Mouse (Mus musculus): Measurements from ENCODE around the gene Rgs9bp. TPM values are rescaled to one million over a fixed set of nuclear protein-coding genes. Genes with fewer than 3 reads are reported as not detected.
"Not testable (repeated sequence)": the region's sequence is repeated elsewhere in the genome, so short reads cannot be mapped to it uniquely, and the experiment has no call there.

Gene Rgs9bp
- polyA plus RNA-seq, 1 experiment from 2014 or later = 0.11 TPM

GRCm38 (mm10) chr7:35579849-35580248 lies 5.5 kb downstream of the Rgs9bp start:
- H3K4me3 ChIP-seq = no peak overlapping the region
- no peaks in the 10 kb centered on the region for H3K36me3 ChIP-seq
- no peak for ATAC-seq (ENCODE audit: low FRiP score, low read depth)
- H3K27me3 ChIP-seq = peaks cover 32% of the 10 kb centered on the region
- H3K9ac ChIP-seq (replicated peaks) = no peak overlapping the region
- no peak overlapping the region for H3K4me2 ChIP-seq (replicated peaks)
- peaks cover 8% of the 10 kb centered on the region for H3K4me1 ChIP-seq
- no peaks in the 10 kb centered on the region for H3K9me3 ChIP-seq
- no peak overlapping the region for H3K27ac ChIP-seq (replicated peaks)
- 29% methylated on average over 4 of the region's 4 CpGs for WGBS

- H3K9me3 ChIP-seq; ATAC-seq (ENCODE audit: low FRiP score, low read depth); H3K4me2 ChIP-seq (replicated peaks); H3K27ac ChIP-seq (replicated peaks); H3K9ac ChIP-seq (replicated peaks); H3K36me3 ChIP-seq; H3K4me3 ChIP-seq; H3K27me3 ChIP-seq; H3K4me1 ChIP-seq: not testable (repeated sequence)
- WGBS = 20% methylated on average over 6 of the region's 6 CpGs
These were observed 14.5 kb downstream of the Rgs9bp start for GRCm38 (mm10) chr7:35570883-35571282.

- 89% methylated on average over 4 of the region's 4 CpGs for WGBS
- not testable (repeated sequence) for H3K9me3 ChIP-seq; H3K4me3 ChIP-seq; H3K36me3 ChIP-seq; H3K4me2 ChIP-seq (replicated peaks); H3K27ac ChIP-seq (replicated peaks); H3K4me1 ChIP-seq; H3K27me3 ChIP-seq; ATAC-seq (ENCODE audit: low FRiP score, low read depth); H3K9ac ChIP-seq (replicated peaks)
These were observed 15.7 kb downstream of the Rgs9bp start for GRCm38 (mm10) chr7:35569724-35570123.

GRCm38 (mm10) chr7:35565965-35566364 lies 19.4 kb downstream of the Rgs9bp start:
- H3K4me3 ChIP-seq; H3K27ac ChIP-seq (replicated peaks); H3K9ac ChIP-seq (replicated peaks); H3K36me3 ChIP-seq; H3K4me2 ChIP-seq (replicated peaks); H3K4me1 ChIP-seq; H3K9me3 ChIP-seq; ATAC-seq (ENCODE audit: low FRiP score, low read depth); H3K27me3 ChIP-seq: not testable (repeated sequence)
- 77% methylated on average over 13 of the region's 13 CpGs for WGBS

GRCm38 (mm10) chr7:35564872-35565271 lies 20.5 kb downstream of the Rgs9bp start:
- not testable (repeated sequence) for H3K4me2 ChIP-seq (replicated peaks); H3K4me1 ChIP-seq; ATAC-seq (ENCODE audit: low FRiP score, low read depth); H3K27me3 ChIP-seq; H3K4me3 ChIP-seq; H3K27ac ChIP-seq (replicated peaks); H3K36me3 ChIP-seq; H3K9ac ChIP-seq (replicated peaks); H3K9me3 ChIP-seq
- WGBS = 84% methylated on average over 10 of the region's 10 CpGs

- no peaks in the 10 kb centered on the region for H3K9me3 ChIP-seq
- no peak overlapping the region for H3K4me2 ChIP-seq (replicated peaks)
- H3K27me3 ChIP-seq = no peaks in the 10 kb centered on the region
- H3K27ac ChIP-seq (replicated peaks) = no peak overlapping the region
- ATAC-seq (ENCODE audit: low FRiP score, low read depth) = no peak
- no peaks in the 10 kb centered on the region for H3K36me3 ChIP-seq
- H3K4me3 ChIP-seq = no peak overlapping the region
- no peaks in the 10 kb centered on the region for H3K4me1 ChIP-seq
- no peak overlapping the region for H3K9ac ChIP-seq (replicated peaks)
- WGBS = 91% methylated on average over 2 of the region's 2 CpGs
These were observed 21.1 kb downstream of the Rgs9bp start for GRCm38 (mm10) chr7:35564067-35564865.

GRCm38 (mm10) chr7:35563071-35563470 lies 22.3 kb downstream of the Rgs9bp start:
- H3K27ac ChIP-seq (replicated peaks) = no peak overlapping the region
- no peak for ATAC-seq (ENCODE audit: low FRiP score, low read depth)
- H3K4me2 ChIP-seq (replicated peaks) = no peak overlapping the region
- H3K4me3 ChIP-seq = no peak overlapping the region
- no peak overlapping the region for H3K9ac ChIP-seq (replicated peaks)
- H3K9me3 ChIP-seq = no peaks in the 10 kb centered on the region
- H3K27me3 ChIP-seq = no peaks in the 10 kb centered on the region
- WGBS = 77% methylated on average over 11 of the region's 11 CpGs
- H3K36me3 ChIP-seq = no peaks in the 10 kb centered on the region
- no peaks in the 10 kb centered on the region for H3K4me1 ChIP-seq

- WGBS = 96% methylated on average over 3 of the region's 3 CpGs
- no peak overlapping the region for H3K9ac ChIP-seq (replicated peaks)
- no peak for ATAC-seq (ENCODE audit: low FRiP score, low read depth)
- H3K27me3 ChIP-seq = no peaks in the 10 kb centered on the region
- no peaks in the 10 kb centered on the region for H3K36me3 ChIP-seq
- H3K27ac ChIP-seq (replicated peaks) = no peak overlapping the region
- H3K4me1 ChIP-seq = peaks cover 6% of the 10 kb centered on the region
- no peak overlapping the region for H3K4me2 ChIP-seq (replicated peaks)
- no peak overlapping the region for H3K4me3 ChIP-seq
- H3K9me3 ChIP-seq = no peaks in the 10 kb centered on the region
These were observed 25.5 kb downstream of the Rgs9bp start for GRCm38 (mm10) chr7:35559838-35560237.

GRCm38 (mm10) chr7:35558681-35559080 lies 26.7 kb downstream of the Rgs9bp start:
- H3K27me3 ChIP-seq = no peaks in the 10 kb centered on the region
- no peaks in the 10 kb centered on the region for H3K9me3 ChIP-seq
- WGBS = 64% methylated on average over 2 of the region's 2 CpGs
- H3K36me3 ChIP-seq = no peaks in the 10 kb centered on the region
- H3K4me2 ChIP-seq (replicated peaks) = no peak overlapping the region
- H3K27ac ChIP-seq (replicated peaks) = no peak overlapping the region
- H3K4me1 ChIP-seq = peaks cover 13% of the 10 kb centered on the region
- H3K9ac ChIP-seq (replicated peaks) = no peak overlapping the region
- no peak overlapping the region for H3K4me3 ChIP-seq
- ATAC-seq (ENCODE audit: low FRiP score, low read depth) = no peak

GRCm38 (mm10) chr7:35557577-35557976 lies 27.8 kb downstream of the Rgs9bp start:
- 84% methylated on average over 3 of the region's 3 CpGs for WGBS
- no peak overlapping the region for H3K4me2 ChIP-seq (replicated peaks)
- ATAC-seq (ENCODE audit: low FRiP score, low read depth) = no peak
- H3K9me3 ChIP-seq = no peaks in the 10 kb centered on the region
- H3K4me1 ChIP-seq = peaks cover 13% of the 10 kb centered on the region
- H3K36me3 ChIP-seq = no peaks in the 10 kb centered on the region
- H3K27me3 ChIP-seq = no peaks in the 10 kb centered on the region
- H3K27ac ChIP-seq (replicated peaks) = no peak overlapping the region
- H3K9ac ChIP-seq (replicated peaks) = no peak overlapping the region
- H3K4me3 ChIP-seq = no peak overlapping the region

- H3K27me3 ChIP-seq = no peaks in the 10 kb centered on the region
- H3K4me3 ChIP-seq = no peak overlapping the region
- no peaks in the 10 kb centered on the region for H3K9me3 ChIP-seq
- H3K9ac ChIP-seq (replicated peaks) = no peak overlapping the region
- no peak overlapping the region for H3K4me2 ChIP-seq (replicated peaks)
- 92% methylated on average over 5 of the region's 5 CpGs for WGBS
- H3K4me1 ChIP-seq = peaks cover 13% of the 10 kb centered on the region
- no peaks in the 10 kb centered on the region for H3K36me3 ChIP-seq
- no peak for ATAC-seq (ENCODE audit: low FRiP score, low read depth)
- no peak overlapping the region for H3K27ac ChIP-seq (replicated peaks)
These were observed 28.5 kb downstream of the Rgs9bp start for GRCm38 (mm10) chr7:35556905-35557304.

- Histone ChIP-seq H3K27ac (replicated peaks) (peak within 1 kb of the TSS; percentile 94), H3K9me3 (no peaks in the 10 kb centered on the region), H3K4me2 (replicated peaks) (peak within 1 kb of the TSS; percentile 96), H3K27me3 (no peaks in the 10 kb centered on the region), H3K9ac (replicated peaks) (peak within 1 kb of the TSS; percentile 90), H3K4me1 (peaks cover 13% of the 10 kb centered on the region), H3K4me3 (peak within 1 kb of the TSS; percentile 69), H3K36me3 (peaks cover 1% of the 10 kb centered on the region; the same call in 1 of the 2 replicates)
- WGBS = 63% methylated on average over 4 of the region's 4 CpGs
- no peak for ATAC-seq (ENCODE audit: low FRiP score, low read depth)
These were observed 29.2 kb downstream of the Rgs9bp start, which contains the start of gene Nudt19 for GRCm38 (mm10) chr7:35556205-35556603. Gene Nudt19, minus strand, starts transcription at chr7:35556304.

All from midbrain, embryonic 12.5 days (tissue).